Mouse (Mus musculus): ENCODE results near the gene Limch1. TPM values are rescaled to one million over a fixed set of nuclear protein-coding genes. Genes with fewer than 3 reads are reported as not detected.

Limch1 gene
- polyA plus RNA-seq, 1 experiment from 2014 or later: 368 TPM

DNA sequence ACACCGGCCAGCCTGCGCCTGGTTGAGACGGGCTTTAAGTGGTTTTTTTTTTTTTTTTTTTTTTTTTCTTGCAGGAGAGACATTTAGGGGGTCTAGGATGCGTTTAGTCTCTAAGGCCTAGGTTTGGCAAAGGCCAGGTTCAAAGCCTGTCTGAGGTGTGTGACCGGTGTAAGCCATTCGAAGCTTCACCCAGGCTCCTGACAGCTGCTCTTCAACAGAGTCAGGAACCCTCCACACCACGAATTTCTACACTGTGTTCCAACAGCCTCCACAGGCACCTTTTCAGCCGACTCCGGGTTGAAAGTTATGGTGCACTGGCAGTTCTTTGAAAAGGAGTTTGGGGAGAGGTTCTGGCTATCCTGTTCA lies 355.8 kb downstream of the Limch1 start:
- 2% methylated on average over 9 of the region's 9 CpGs for WGBS
- DNase-seq (ENCODE audit: low spot score): no peak
- Histone ChIP-seq H3K4me1 (ENCODE audit: insufficient read depth, low read depth, low read length) (no peaks in the 10 kb centered on the region), H3K27me3 (replicated peaks; ENCODE audit: insufficient read depth, low read length) (peaks cover 53% of the 10 kb centered on the region), H3K27ac (ENCODE audit: low read length) (no peak overlapping the region), H3K36me3 (ENCODE audit: insufficient read depth, low read length) (no peaks in the 10 kb centered on the region), H3K4me2 (replicated peaks; ENCODE audit: low read depth, low read length) (no peak overlapping the region), H3K9me3 (ENCODE audit: low read length) (no peaks in the 10 kb centered on the region), H3K4me3 (ENCODE audit: low read depth, low read length) (no peak overlapping the region), H3K9ac (replicated peaks; ENCODE audit: low read depth) (no peak overlapping the region)
- TF ChIP-seq CTCF (IDR thresholded peaks at IDR 0.05) (no peak), EP300 (IDR thresholded peaks at IDR 0.05) (no peak)
- no peak for ATAC-seq

DNA sequence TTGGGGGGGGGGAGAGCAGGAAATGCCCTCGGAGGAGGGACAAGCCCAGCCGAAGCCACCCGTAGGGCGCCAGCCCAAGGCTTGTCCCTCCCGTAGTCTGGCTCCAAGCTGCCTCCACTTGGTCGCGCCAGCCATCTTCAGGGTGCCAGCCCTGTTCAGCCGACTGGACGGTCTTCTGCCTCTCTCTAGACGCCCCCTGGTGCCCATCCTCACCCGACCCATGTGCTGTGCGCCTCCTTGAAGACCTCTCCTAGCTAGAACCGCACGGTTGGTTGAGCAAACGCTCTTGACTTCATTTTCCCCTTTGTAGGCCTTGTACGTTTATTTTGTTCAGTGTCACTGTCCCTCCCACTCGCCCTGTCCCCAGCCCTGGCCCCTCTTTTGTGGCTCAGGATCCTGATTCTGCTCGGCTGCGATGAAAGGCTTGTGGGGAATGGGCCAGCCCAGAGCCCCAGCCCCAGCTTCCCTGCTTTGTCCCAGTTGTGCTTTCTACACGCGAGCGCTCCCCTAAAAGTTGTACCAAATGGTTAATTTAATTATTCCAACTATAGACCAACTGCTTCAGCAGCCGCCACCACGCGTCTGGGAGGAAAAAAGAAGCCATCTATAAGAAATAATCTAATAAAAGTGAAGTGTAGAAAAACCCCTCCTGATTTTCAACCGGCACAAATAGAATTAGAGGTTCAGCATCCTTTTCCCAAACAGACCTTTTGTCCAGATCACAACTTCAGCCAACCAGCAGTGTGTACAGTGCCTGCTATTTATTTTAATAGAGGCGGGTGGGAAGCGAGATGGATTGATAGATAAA lies 356.4 kb downstream of the Limch1 start:
- DNase-seq (ENCODE audit: low spot score): no peak
- H3K9me3 ChIP-seq (ENCODE audit: low read length): no peaks in the 10 kb centered on the region
- H3K27ac ChIP-seq (ENCODE audit: low read length): no peak overlapping the region
- WGBS: 2% methylated on average over 26 of the region's 28 CpGs
- no peak overlapping the region for H3K4me2 ChIP-seq (replicated peaks; ENCODE audit: low read depth, low read length)
- TF ChIP-seq EP300 (IDR thresholded peaks at IDR 0.05): no peak
- TF ChIP-seq CTCF (IDR thresholded peaks at IDR 0.05): peak; percentile 35
- no peak overlapping the region for H3K4me3 ChIP-seq (ENCODE audit: low read depth, low read length)
- H3K4me1 ChIP-seq (ENCODE audit: insufficient read depth, low read depth, low read length): no peaks in the 10 kb centered on the region
- H3K36me3 ChIP-seq (ENCODE audit: insufficient read depth, low read length): no peaks in the 10 kb centered on the region
- H3K9ac ChIP-seq (replicated peaks; ENCODE audit: low read depth): no peak overlapping the region
- ATAC-seq: no peak
- H3K27me3 ChIP-seq (replicated peaks; ENCODE audit: insufficient read depth, low read length): peaks cover 52% of the 10 kb centered on the region

GRCm38 (mm10) chr5:67103016-67103415 lies 357.4 kb downstream of the Limch1 start:
- H3K36me3 ChIP-seq (ENCODE audit: insufficient read depth, low read length): no peaks in the 10 kb centered on the region
- no peak overlapping the region for H3K9ac ChIP-seq (replicated peaks; ENCODE audit: low read depth)
- H3K27ac ChIP-seq (ENCODE audit: low read length): no peak overlapping the region
- no peaks in the 10 kb centered on the region for H3K4me1 ChIP-seq (ENCODE audit: insufficient read depth, low read depth, low read length)
- no peak for DNase-seq (ENCODE audit: low spot score)
- H3K9me3 ChIP-seq (ENCODE audit: low read length): no peaks in the 10 kb centered on the region
- WGBS: 13% methylated on average over 3 of the region's 3 CpGs
- no peak for ATAC-seq
- H3K4me2 ChIP-seq (replicated peaks; ENCODE audit: low read depth, low read length): no peak overlapping the region
- no peak for TF ChIP-seq EP300 (IDR thresholded peaks at IDR 0.05)
- TF ChIP-seq CTCF (IDR thresholded peaks at IDR 0.05): no peak
- no peak overlapping the region for H3K4me3 ChIP-seq (ENCODE audit: low read depth, low read length)
- peaks cover 43% of the 10 kb centered on the region for H3K27me3 ChIP-seq (replicated peaks; ENCODE audit: insufficient read depth, low read length)

DNA sequence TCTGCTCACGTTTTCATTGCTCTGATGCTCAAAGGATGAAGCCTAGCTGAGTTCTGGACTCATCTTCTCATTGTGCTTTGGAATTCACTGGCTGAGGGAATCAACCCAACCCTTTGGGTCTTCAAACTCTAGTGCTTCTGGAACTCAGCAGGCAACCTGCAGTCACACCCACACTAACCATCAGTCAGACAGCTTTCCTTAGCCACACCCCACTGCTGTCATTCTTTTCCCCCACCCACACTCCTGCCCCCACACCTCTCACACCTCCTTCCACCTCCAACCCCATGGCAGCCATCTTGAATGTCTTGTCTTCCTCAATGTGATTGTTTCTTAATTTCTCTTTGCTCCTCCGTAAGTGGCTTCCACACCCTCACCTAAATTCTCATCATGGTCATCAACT lies 360.6 kb downstream of the Limch1 start:
- Histone ChIP-seq H3K27ac (ENCODE audit: low read length) (no peak overlapping the region), H3K36me3 (ENCODE audit: insufficient read depth, low read length) (no peaks in the 10 kb centered on the region), H3K9ac (replicated peaks; ENCODE audit: low read depth) (no peak overlapping the region), H3K4me1 (ENCODE audit: insufficient read depth, low read depth, low read length) (no peaks in the 10 kb centered on the region), H3K27me3 (replicated peaks; ENCODE audit: insufficient read depth, low read length) (peaks cover 12% of the 10 kb centered on the region; the same call in 1 of the 2 replicates), H3K4me3 (ENCODE audit: low read depth, low read length) (no peak overlapping the region), H3K9me3 (ENCODE audit: low read length) (no peaks in the 10 kb centered on the region), H3K4me2 (replicated peaks; ENCODE audit: low read depth, low read length) (no peak overlapping the region)
- no peak for TF ChIP-seq CTCF (IDR thresholded peaks at IDR 0.05)
- no peak for TF ChIP-seq EP300 (IDR thresholded peaks at IDR 0.05)
- 76% methylated on average over 2 of the region's 2 CpGs for WGBS
- no peak for DNase-seq (ENCODE audit: low spot score)
- no peak for ATAC-seq

Small RNA genes within 50 kb of the gene (microRNA-seq; reads per million reads assigned to microRNA genes)
- not detected for gene Gm23841

Other genes with a start within 250 kb of the Limch1 start
- 48.9 and 50.4 TPM in 2 replicates for gene Apbb2, start 127.0 kb upstream of the Limch1 start, polyA plus RNA-seq (2015; fragmentation: Nextera tagmentation; extraction: Ambion mirVana)
- 18.3 and 18.8 TPM in 2 replicates for gene Uchl1, start 69.7 kb upstream of the Limch1 start, polyA plus RNA-seq (2015; fragmentation: Nextera tagmentation; extraction: Ambion mirVana)